Mouse (Mus musculus) bone marrow, adult 2 months (tissue): ENCODE data around the gene Ptx4. TPM values are rescaled to one million over a fixed set of nuclear protein-coding genes. Genes with fewer than 3 reads are reported as not detected.

Source experiments
- H3K27ac ChIP-seq: fragments of 200-500 bp; 2 replicates; pipeline ENCODE4 v1.5.1; 2012; ENCODE audit warnings: low read depth, mild to moderate bottlenecking, control low read depth, inconsistent platforms, low read length; ENCODE audit not compliant: control insufficient read depth, poor library complexity, insufficient read depth
- H3K4me1 ChIP-seq: fragments of 200-500 bp; 2 replicates; pipeline ENCODE4 v1.6.1; 2011; ENCODE audit warnings: low read length; ENCODE audit not compliant: control insufficient read depth, insufficient read depth
- H3K4me3 ChIP-seq: fragments of 200-500 bp; replicated peaks from 2 replicates; pipeline ENCODE3; 2011; ENCODE audit warnings: mild to moderate bottlenecking, low read depth, low read length, control low read depth; ENCODE audit not compliant: control insufficient read depth
- CTCF ChIP-seq: fragments of 200-500 bp; IDR thresholded peaks from 2 replicates; pipeline ENCODE4 v1.5.1; 2011; ENCODE audit warnings: low read length, control low read depth; ENCODE audit not compliant: control insufficient read depth, insufficient read depth
- POLR2A ChIP-seq: fragments of 200-500 bp; IDR thresholded peaks from 2 replicates; pipeline ENCODE4 v1.6.1; 2011; ENCODE audit warnings: low read depth, mild to moderate bottlenecking, control low read depth, low read length, borderline replicate concordance; ENCODE audit not compliant: control insufficient read depth
- WGBS: fragments of 180-500 bp; shearing (Covaris S2); methylation state at CpG from one replicate; pipeline ENCODE4 v1.1.7; 2018; 5-methylcytosine and 5-hydroxymethylcytosine counted together
- polyA plus RNA-seq: library from polyadenylated mRNA; stranded (reverse); fragments of >200 nt; gene quantifications from 2 replicates; pipeline ENCODE4 v1.2.4, GENCODE M21; 2011; ENCODE audit warnings: low replicate concordance; ENCODE audit not compliant: missing spikeins, insufficient read depth, insufficient read length

The Ptx4 gene
- polyA plus RNA-seq, 1 experiment = 1.4 TPM

GRCm38 (mm10) chr17:25162161-25162560, 41.6 kb downstream of the Ptx4 start, which contains the start of gene Ccdc154:
Gene Ccdc154, plus strand, starts transcription at chr17:25162461.
- H3K27ac ChIP-seq = no peak within 1 kb of the TSS
- WGBS = 93% methylated on average over 1 of the region's 1 CpGs
- TF ChIP-seq CTCF = no peak
- TF ChIP-seq POLR2A = no peak
- no peaks in the 10 kb centered on the region for H3K4me1 ChIP-seq
- H3K4me3 ChIP-seq = no peak within 1 kb of the TSS

GRCm38 (mm10) chr17:25163387-25163786, 42.8 kb downstream of the Ptx4 start:
- TF ChIP-seq POLR2A = no peak
- no peak for TF ChIP-seq CTCF
- Histone ChIP-seq H3K27ac (no peak overlapping the region), H3K4me3 (no peak overlapping the region), H3K4me1 (no peaks in the 10 kb centered on the region)
- WGBS = 72% methylated on average over 7 of the region's 7 CpGs

DNA sequence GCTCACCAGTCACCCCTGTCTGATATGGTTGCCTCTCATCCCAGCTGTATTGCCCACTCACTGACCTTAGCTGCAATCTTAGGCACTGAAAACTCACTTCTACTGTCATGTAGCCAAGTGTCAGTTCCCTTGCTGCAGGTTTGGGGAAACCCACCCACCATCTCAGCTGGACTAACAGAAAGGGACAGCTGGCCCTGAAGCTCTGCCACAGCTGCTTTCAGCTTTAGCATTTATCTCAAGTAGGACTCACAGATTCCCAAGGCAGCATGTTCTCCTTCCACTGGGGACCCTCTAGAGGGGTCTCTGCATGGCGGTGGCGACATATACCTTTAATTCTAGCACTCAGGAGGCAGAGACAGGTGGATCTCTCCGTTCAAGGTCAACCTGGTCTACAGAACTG, 44.2 kb downstream of the Ptx4 start:
- Histone ChIP-seq H3K27ac (no peak overlapping the region), H3K4me1 (no peaks in the 10 kb centered on the region), H3K4me3 (no peak overlapping the region)
- 70% methylated on average over 3 of the region's 3 CpGs for WGBS
- TF ChIP-seq POLR2A (no peak), CTCF (no peak)

DNA sequence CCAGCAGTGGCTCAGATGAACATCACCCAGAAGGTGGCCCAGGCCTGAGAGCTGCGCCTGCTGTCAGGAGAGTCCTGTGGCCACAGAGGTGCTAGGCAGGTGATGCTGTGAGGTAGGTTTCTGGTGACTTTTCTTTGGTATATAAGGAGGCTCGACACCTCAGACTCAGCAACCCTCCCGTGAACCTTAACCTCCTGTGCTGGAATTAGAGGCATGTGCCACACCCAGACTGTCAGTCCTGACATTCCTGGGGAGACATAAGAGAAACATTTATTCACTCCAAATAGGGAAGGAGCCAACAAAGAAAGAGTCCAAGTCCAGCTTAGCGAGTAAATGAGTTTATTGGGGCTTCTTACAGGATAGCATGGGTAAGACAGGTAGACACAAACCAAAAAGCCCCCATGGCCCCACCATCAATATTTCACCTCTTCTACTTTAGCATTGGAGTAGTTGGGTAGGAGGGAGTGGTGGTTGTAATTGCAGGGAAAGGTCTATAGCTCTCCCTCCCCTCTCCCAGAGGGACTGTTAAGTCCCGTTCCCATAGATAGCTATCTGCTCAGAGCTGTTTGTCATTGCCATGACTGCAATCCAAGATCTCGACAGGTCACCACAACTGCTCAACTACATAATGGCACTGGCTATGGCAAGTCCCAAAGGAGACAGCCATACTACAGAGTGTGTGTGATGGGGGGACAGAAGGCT, 45.6 kb downstream of the Ptx4 start:
- TF ChIP-seq CTCF (no peak), POLR2A (no peak)
- WGBS = 58% methylated on average over 6 of the region's 6 CpGs
- H3K4me1 ChIP-seq = no peaks in the 10 kb centered on the region
- H3K4me3 ChIP-seq = no peak overlapping the region
- H3K27ac ChIP-seq = no peak overlapping the region

GRCm38 (mm10) chr17:25169706-25170105, 49.1 kb downstream of the Ptx4 start:
- no peak overlapping the region for H3K27ac ChIP-seq
- H3K4me1 ChIP-seq = no peaks in the 10 kb centered on the region
- WGBS = 86% methylated on average over 2 of the region's 2 CpGs
- no peak overlapping the region for H3K4me3 ChIP-seq
- TF ChIP-seq CTCF = no peak
- no peak for TF ChIP-seq POLR2A

DNA sequence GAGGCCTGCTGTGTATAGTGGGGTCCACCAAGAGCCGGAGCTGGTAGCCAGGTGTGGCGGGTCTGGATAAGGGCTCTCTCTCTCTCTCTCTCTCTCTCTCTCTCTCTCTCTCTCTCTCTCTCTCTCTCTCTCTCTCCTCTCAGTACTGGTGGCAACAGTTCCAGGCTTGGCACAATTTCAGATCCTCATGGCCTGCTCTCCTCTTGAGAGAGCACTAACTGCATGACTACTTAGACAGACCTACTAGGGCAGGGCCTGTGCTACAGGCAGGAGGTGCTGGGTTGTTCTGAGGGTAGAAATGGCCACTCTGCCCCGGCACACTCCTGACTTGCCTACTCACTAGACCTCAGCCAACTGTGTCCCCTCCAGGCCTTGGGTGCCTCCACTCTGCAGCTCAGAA, 52.0 kb downstream of the Ptx4 start:
- Histone ChIP-seq H3K4me1 (no peaks in the 10 kb centered on the region), H3K4me3 (no peak overlapping the region), H3K27ac (no peak overlapping the region)
- WGBS = 69% methylated on average over 3 of the region's 3 CpGs
- TF ChIP-seq POLR2A = no peak
- TF ChIP-seq CTCF = no peak

Other genes starting within 250 kb of the Ptx4 start
- 34.2 and 45.6 TPM in 2 replicates for gene Nubp2, start 234.4 kb upstream of the Ptx4 start, polyA plus RNA-seq
- 37.8 and 47.2 TPM in 2 replicates for gene Spsb3, start 234.1 kb upstream of the Ptx4 start, polyA plus RNA-seq
- 8.2 and 35.6 TPM in 2 replicates for gene Eme2, start 225.7 kb upstream of the Ptx4 start, polyA plus RNA-seq
- 23.4 and 43.9 TPM in 2 replicates for gene Mrps34, start 225.6 kb upstream of the Ptx4 start, polyA plus RNA-seq
- 51.7 and 64.3 TPM in 2 replicates for gene Nme3, start 224.3 kb upstream of the Ptx4 start, polyA plus RNA-seq
- gene Mapk8ip3, start 183.8 kb upstream of the Ptx4 start, polyA plus RNA-seq = 51.0 and 96.3 TPM in 2 replicates
- gene Jpt2, start 160.1 kb upstream of the Ptx4 start, polyA plus RNA-seq = 12.2 and 31.5 TPM in 2 replicates
- gene Cramp1l, start 105.0 kb upstream of the Ptx4 start, polyA plus RNA-seq = 9.1 and 15.8 TPM in 2 replicates
- gene Ift140, start 104.7 kb upstream of the Ptx4 start, polyA plus RNA-seq = 65.1 and 72.5 TPM in 2 replicates
- 2.5 and 4.6 TPM in 2 replicates for gene Tmem204, start 37.2 kb upstream of the Ptx4 start, polyA plus RNA-seq
- gene Telo2, start 4.8 kb upstream of the Ptx4 start, polyA plus RNA-seq = 19.5 and 30.4 TPM in 2 replicates
- gene Clcn7, start 12.6 kb downstream of the Ptx4 start, polyA plus RNA-seq = 17.0 and 21.9 TPM in 2 replicates
- not detected in 2 replicates for gene Ccdc154, start 41.7 kb downstream of the Ptx4 start, polyA plus RNA-seq
- not detected in 2 replicates for gene Gm38655, start 54.7 kb downstream of the Ptx4 start, polyA plus RNA-seq
- 13.1 and 19.4 TPM in 2 replicates for gene BC003965, start 63.8 kb downstream of the Ptx4 start, polyA plus RNA-seq
- gene Unkl, start 67.6 kb downstream of the Ptx4 start, polyA plus RNA-seq = 9.5 and 29.1 TPM in 2 replicates
- gene Gnptg, start 119.4 kb downstream of the Ptx4 start, polyA plus RNA-seq = 10.8 and 21.7 TPM in 2 replicates
- 24.4 and 37.1 TPM in 2 replicates for gene Tsr3, start 119.4 kb downstream of the Ptx4 start, polyA plus RNA-seq
- gene Baiap3, start 135.6 kb downstream of the Ptx4 start, polyA plus RNA-seq = 4.7 and 14.3 TPM in 2 replicates
- gene Ube2i, start 153.9 kb downstream of the Ptx4 start, polyA plus RNA-seq = 141 and 187 TPM in 2 replicates
- gene Prss34, start 177.6 kb downstream of the Ptx4 start, polyA plus RNA-seq = 11.0 and 35.0 TPM in 2 replicates
- gene Prss28, start 187.9 kb downstream of the Ptx4 start, polyA plus RNA-seq = 1.7 TPM in 1 of 2 replicates, not detected in the other
- gene Prss29, start 197.9 kb downstream of the Ptx4 start, polyA plus RNA-seq = not detected in 2 replicates
- gene Tpsab1, start 224.8 kb downstream of the Ptx4 start, polyA plus RNA-seq = not detected in 2 replicates
- not detected in 2 replicates for gene Tpsb2, start 245.5 kb downstream of the Ptx4 start, polyA plus RNA-seq
- not detected in 2 replicates for gene Tpsg1, start 248.5 kb downstream of the Ptx4 start, polyA plus RNA-seq